Mouse (Mus musculus): Measurements from ENCODE around the gene Ptpn1. TPM values are rescaled to one million over a fixed set of nuclear protein-coding genes. Genes with fewer than 3 reads are reported as not detected.

Gene Ptpn1
- 96.9 and 118 TPM in 2 replicates for polyA plus RNA-seq (2016; fragmentation: Nextera tagmentation; extraction: Ambion mirVana)

DNA sequence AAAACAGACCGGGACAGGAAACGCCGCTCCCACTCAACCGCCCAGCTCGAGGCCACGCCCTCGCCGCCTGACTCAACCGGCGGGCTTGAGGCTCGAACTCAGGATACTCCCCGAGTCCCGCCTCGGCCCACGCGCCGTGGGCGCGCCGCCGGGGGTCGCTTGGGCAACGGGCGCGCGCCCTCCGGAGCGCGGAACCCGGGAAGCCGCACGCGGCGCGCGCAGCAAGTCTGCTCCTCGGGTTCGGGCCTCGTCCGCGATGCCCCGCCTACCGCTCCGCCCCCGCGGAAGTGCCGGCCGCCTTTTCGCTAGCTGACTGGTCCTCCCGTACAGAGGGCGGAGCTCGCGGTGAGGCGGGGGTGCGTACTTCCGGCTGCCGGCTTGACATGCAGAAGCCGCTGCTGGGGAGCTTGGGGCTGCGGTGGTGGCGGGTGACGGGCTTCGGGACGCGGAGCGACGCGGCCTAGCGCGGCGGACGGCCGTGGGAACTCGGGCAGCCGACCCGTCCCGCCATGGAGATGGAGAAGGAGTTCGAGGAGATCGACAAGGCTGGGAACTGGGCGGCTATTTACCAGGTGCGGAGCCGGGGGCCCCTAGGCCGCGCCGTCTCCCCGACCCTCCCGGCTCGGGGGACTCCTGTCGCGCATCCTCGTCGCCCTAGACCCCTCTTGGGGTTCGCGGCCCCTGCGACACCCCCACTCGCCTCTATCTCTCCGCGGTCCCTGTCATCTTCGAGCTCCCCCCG, at the start of gene Ptpn1:
Gene Ptpn1, plus strand, starts transcription at position 73 of the 742 bp plus-strand sequence.
- WGBS: under 1% methylated on average over 98 of the region's 99 CpGs

DNA sequence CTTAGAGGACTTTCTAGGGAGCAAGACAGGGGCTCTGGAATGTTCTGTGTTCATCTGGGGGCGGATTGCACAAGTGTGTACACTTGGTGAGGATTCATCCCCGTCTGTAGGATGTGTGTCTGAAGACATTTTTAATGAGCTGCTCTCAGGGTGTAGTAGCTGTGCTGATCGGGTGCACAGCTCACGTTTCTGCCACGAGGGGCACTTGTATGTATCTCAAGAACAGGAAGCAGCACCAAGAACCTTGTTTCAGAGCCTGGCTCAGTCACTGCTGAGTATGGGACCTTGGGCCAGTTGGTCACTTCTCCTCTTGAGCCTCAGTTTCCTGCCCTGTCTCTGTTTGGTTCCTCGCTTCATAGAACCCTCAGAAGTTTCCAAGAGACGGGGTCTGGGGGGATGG, 45.4 kb upstream of the Ptpn1 start:
- H3K9me3 ChIP-seq (replicated peaks): no peaks in the 10 kb centered on the region
- no peak overlapping the region for H3K27ac ChIP-seq
- H3K4me3 ChIP-seq: no peak overlapping the region
- 76% methylated on average over 7 of the region's 7 CpGs for WGBS
- no peak for ATAC-seq (ENCODE audit: low FRiP score)
- no peaks in the 10 kb centered on the region for H3K36me3 ChIP-seq
- peaks cover 20% of the 10 kb centered on the region for H3K27me3 ChIP-seq
- H3K9ac ChIP-seq: no peak overlapping the region
- no peak overlapping the region for H3K4me2 ChIP-seq (replicated peaks)
- peaks cover 10% of the 10 kb centered on the region for H3K4me1 ChIP-seq

More for the DNA sequence above, at the start of gene Ptpn1:
- no peaks in the 10 kb centered on the region for H3K27me3 ChIP-seq
- H3K4me2 ChIP-seq (replicated peaks): peak within 1 kb of the TSS; percentile 81
- H3K9me3 ChIP-seq (replicated peaks): no peaks in the 10 kb centered on the region
- no peaks in the 10 kb centered on the region for H3K36me3 ChIP-seq
- ATAC-seq (ENCODE audit: low FRiP score): peak; percentile 96
- H3K27ac ChIP-seq: peak within 1 kb of the TSS; percentile 71
- H3K4me1 ChIP-seq: peaks cover 40% of the 10 kb centered on the region
- peak within 1 kb of the TSS; percentile 94 for H3K4me3 ChIP-seq
- H3K9ac ChIP-seq: peak within 1 kb of the TSS; percentile 97

DNA sequence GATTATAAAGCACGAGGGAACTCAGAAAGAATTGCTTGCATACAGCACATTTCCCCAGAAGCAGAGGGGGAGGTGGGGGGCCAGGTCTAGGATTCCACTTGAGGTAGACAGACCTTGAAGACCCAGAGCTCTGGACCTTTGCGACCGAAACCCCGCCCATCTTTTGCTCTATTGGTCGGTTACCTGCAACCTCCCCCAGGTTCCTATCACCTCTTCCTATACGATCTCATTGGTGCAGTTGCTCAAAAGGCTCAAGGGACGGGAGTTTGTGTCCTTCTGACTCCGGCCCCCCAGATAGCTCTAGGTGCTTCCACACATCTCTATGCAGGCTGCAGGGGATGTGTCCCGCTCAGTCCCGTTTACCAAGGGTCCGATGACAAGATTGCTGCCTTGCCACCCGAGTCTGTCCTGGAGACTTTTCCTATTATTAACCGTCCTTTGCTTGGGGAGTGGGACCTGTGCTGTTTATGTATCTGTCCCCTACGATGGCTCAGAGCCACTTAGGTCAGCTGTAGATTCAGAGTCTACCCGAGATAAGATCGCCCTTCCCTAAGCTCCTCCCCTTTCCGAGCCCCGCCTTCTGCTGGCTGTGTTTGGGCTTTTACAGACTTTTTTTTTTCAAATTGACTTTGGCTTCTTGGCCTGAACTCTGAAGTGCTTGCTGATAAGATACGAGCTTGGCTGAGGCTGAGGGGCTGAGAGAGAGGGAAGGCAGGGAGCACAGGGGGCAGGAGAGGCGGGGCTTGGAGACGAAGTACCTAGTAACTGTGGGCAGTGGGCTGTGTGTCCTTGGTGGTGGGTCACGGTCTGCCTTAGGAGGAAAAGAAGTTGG, 44.1 kb upstream of the Ptpn1 start:
- Histone ChIP-seq H3K4me1 (peaks cover 14% of the 10 kb centered on the region), H3K27ac (no peak overlapping the region), H3K4me3 (peak overlapping the region; percentile 20), H3K9ac (0 out of 2 replicates have a peak overlapping the region, but pooled peaks have one; percentile 8), H3K36me3 (no peaks in the 10 kb centered on the region), H3K27me3 (peaks cover 20% of the 10 kb centered on the region), H3K4me2 (replicated peaks) (peak overlapping the region; percentile 50), H3K9me3 (replicated peaks) (no peaks in the 10 kb centered on the region)
- no peak for ATAC-seq (ENCODE audit: low FRiP score)
- 12% methylated on average over 22 of the region's 22 CpGs for whole genome bisulfite sequencing

DNA sequence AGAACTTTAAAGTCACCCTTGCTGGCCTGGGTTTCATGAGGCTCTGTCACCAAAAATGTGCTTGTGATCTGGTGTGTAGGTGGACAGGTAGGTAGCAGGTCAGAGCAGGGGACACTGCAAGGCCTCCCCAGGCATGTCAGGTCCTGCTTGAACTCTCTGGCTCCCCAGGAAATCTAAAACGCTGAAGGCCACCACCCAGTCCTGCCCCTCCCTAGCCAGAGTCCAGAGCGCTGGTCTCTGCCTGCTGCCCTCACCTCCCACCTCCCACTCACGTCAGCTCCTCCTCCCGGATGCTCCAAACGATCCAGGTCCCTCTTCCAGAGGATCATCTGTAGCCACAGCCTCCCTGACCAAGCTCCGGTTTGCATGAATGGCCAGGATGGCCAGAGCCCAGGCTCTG, 43.0 kb upstream of the Ptpn1 start:
- no peaks in the 10 kb centered on the region for H3K9me3 ChIP-seq (replicated peaks)
- no peak overlapping the region for H3K4me2 ChIP-seq (replicated peaks)
- no peak overlapping the region for H3K9ac ChIP-seq
- no peak for ATAC-seq (ENCODE audit: low FRiP score)
- H3K27me3 ChIP-seq: peaks cover 30% of the 10 kb centered on the region
- peaks cover 14% of the 10 kb centered on the region for H3K4me1 ChIP-seq
- H3K36me3 ChIP-seq: no peaks in the 10 kb centered on the region
- H3K27ac ChIP-seq: no peak overlapping the region
- H3K4me3 ChIP-seq: no peak overlapping the region
- WGBS: 60% methylated on average over 6 of the region's 6 CpGs

DNA sequence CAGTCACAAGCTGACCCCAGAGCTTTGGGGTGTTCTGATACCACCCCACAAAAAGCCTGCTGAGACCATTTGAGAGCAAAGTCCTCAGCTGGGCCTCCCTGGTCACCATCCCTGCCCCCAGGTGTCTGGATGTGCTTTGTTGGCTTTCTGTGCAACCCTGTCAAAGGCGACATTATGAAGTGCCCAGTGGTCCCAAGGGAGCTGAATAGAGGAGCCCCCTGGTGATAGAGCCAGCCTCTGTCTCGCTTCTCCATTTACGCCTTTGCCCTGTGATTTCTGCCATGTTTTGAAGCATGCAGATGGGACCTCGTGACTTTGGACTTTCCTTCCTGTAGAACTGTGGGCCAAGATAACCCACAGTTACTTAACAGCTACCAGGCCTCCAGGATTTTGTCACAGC, 42.0 kb upstream of the Ptpn1 start:
- no peaks in the 10 kb centered on the region for H3K9me3 ChIP-seq (replicated peaks)
- H3K27me3 ChIP-seq: peaks cover 37% of the 10 kb centered on the region
- peaks cover 14% of the 10 kb centered on the region for H3K4me1 ChIP-seq
- no peak overlapping the region for H3K4me2 ChIP-seq (replicated peaks)
- no peaks in the 10 kb centered on the region for H3K36me3 ChIP-seq
- no peak overlapping the region for H3K4me3 ChIP-seq
- ATAC-seq (ENCODE audit: low FRiP score): no peak
- 61% methylated on average over 4 of the region's 4 CpGs for WGBS
- no peak overlapping the region for H3K9ac ChIP-seq
- no peak overlapping the region for H3K27ac ChIP-seq

DNA sequence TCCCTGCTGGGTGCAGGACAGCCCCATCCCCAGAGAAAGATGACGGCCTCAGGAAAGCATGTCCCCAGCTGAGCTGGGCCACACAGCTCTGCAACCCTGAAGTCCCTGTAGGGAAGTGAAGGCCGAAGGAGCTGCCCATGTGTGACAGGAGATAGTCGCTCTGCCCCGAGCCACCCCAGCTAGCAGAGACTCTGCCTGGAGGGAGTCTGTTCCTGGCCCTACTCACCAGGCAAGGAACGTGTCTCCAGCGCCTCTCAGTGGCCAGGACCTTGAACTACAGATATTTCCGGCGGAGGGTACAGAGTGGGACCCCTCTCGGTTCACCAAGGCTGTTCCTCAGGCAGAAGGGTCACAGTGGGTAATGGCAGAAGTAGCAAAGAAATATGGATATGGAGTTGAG, 39.9 kb upstream of the Ptpn1 start:
- no peak overlapping the region for H3K9ac ChIP-seq
- no peaks in the 10 kb centered on the region for H3K36me3 ChIP-seq
- H3K4me2 ChIP-seq (replicated peaks): no peak overlapping the region
- WGBS: 7% methylated on average over 9 of the region's 9 CpGs
- no peaks in the 10 kb centered on the region for H3K9me3 ChIP-seq (replicated peaks)
- H3K27ac ChIP-seq: no peak overlapping the region
- H3K4me3 ChIP-seq: no peak overlapping the region
- ATAC-seq (ENCODE audit: low FRiP score): 0 out of 2 replicates have a peak, but pooled peaks have one; percentile 9
- H3K4me1 ChIP-seq: peaks cover 15% of the 10 kb centered on the region
- peaks cover 46% of the 10 kb centered on the region for H3K27me3 ChIP-seq

DNA sequence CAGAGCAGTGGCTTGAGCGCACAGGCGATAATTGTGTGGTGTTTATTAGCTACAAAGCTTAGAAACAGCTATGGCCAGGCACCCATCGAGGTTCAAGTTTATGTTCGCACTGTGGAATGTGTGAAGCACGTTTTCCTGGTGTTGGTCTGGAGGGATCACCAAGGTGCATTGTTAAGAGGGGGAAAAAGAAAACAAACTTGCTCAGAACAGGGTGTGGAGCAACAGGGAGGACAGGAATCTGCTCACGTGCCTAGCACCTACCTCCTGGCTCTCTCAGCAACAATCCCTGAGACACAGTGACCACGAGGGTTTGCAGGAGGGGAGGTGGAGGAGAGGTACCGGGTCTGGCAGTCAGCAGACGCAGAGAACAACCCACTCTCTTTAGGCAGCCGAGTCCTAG, 38.2 kb upstream of the Ptpn1 start:
- Histone ChIP-seq H3K9me3 (replicated peaks) (no peaks in the 10 kb centered on the region), H3K27me3 (peaks cover 38% of the 10 kb centered on the region)

DNA sequence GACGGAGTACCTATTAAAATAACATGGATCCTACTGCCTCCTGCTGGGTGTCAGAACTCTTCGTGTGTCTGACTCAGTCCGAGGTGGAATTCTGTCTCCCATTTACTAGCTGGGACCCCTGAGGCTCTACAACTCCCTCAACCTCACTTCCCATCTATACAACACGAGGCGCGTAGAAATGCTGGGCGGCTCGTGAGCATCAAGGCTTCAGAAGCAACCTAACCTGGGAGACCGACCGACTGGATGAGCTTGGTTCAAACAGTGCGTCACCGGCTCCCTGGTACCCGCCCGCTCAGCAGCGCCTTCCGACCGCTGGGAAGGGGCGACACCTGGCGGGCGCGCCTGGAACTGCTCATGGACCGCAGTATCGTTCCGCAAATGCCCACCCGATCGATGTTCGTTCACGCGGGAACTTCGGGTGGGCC, 36.9 kb upstream of the Ptpn1 start:
- peak overlapping the region; percentile 41 for H3K4me2 ChIP-seq (replicated peaks)
- ATAC-seq (ENCODE audit: low FRiP score): peak; percentile 51

More for the DNA sequence above, 38.2 kb upstream of the Ptpn1 start:
- Histone ChIP-seq H3K4me1 (0 out of 2 replicates have a peak, but pooled peaks cover 5% of the 10 kb centered on the region), H3K9ac (no peak overlapping the region), H3K4me3 (no peak overlapping the region), H3K36me3 (no peaks in the 10 kb centered on the region), H3K4me2 (replicated peaks) (no peak overlapping the region), H3K27ac (no peak overlapping the region)
- ATAC-seq (ENCODE audit: low FRiP score): no peak
- WGBS: 71% methylated on average over 10 of the region's 10 CpGs

DNA sequence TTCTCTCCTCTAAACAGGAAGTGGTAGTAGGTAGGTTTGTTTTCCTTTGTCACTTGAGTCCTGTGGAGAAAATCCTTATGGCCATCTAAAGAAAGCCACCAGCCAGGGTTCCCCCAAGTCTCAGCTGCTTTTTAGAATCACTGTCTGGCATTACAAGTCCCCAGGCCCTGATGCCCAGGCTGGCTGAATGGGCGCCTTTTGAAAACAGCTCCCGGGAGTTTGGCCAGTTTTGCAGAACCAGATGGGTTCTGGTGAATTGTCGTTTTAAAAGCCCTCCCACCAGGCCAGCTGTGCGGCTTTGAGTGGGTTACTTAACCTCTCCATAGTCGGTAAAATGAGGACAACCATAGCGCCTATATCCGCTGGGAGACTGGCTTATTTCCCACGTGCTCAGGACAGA, 34.0 kb upstream of the Ptpn1 start:
- Histone ChIP-seq H3K4me1 (peaks cover 10% of the 10 kb centered on the region), H3K27ac (no peak overlapping the region), H3K9me3 (replicated peaks) (no peaks in the 10 kb centered on the region), H3K36me3 (no peaks in the 10 kb centered on the region), H3K9ac (no peak overlapping the region), H3K4me2 (replicated peaks) (no peak overlapping the region), H3K27me3 (peaks cover 31% of the 10 kb centered on the region), H3K4me3 (no peak overlapping the region)
- ATAC-seq (ENCODE audit: low FRiP score): no peak
- 78% methylated on average over 8 of the region's 8 CpGs for WGBS

More for the DNA sequence above, 36.9 kb upstream of the Ptpn1 start:
- Histone ChIP-seq H3K4me1 (peaks cover 9% of the 10 kb centered on the region), H3K36me3 (no peaks in the 10 kb centered on the region), H3K27me3 (peaks cover 33% of the 10 kb centered on the region), H3K9ac (no peak overlapping the region), H3K4me3 (no peak overlapping the region), H3K9me3 (replicated peaks) (no peaks in the 10 kb centered on the region), H3K27ac (no peak overlapping the region)
- WGBS: under 1% methylated on average over 30 of the region's 30 CpGs

DNA sequence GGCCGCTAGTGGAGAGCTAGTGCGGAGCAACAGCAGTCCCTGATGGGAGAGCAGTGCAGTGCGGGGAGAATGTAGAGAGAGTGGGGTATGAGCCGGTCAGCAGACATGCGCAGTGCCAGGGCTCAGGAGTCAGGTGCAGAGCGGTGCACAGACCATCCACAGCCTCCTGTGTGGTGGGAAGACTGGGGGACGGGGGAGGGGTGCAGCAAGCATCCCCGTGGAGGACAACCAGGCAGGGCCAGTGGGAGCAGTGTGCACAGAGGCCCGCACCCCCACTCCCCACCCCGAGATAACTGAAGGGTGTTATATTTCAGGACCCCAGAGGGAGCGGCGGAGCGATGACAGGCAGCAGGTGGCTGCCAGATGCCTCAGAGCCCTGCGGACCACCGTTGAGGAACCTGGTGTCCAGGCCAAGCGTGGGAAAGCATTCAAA, 31.9 kb upstream of the Ptpn1 start:
- peaks cover 20% of the 10 kb centered on the region for H3K27me3 ChIP-seq
- no peak for ATAC-seq (ENCODE audit: low FRiP score)
- H3K9ac ChIP-seq: peak overlapping the region; percentile 23; the same call in 1 of the 2 replicates
- 30% methylated on average over 16 of the region's 16 CpGs for WGBS
- H3K4me2 ChIP-seq (replicated peaks): 0 out of 2 replicates have a peak overlapping the region, but pooled peaks have one; percentile 3
- H3K27ac ChIP-seq: no peak overlapping the region
- no peaks in the 10 kb centered on the region for H3K9me3 ChIP-seq (replicated peaks)
- peaks cover 8% of the 10 kb centered on the region for H3K4me1 ChIP-seq
- no peak overlapping the region for H3K4me3 ChIP-seq
- no peaks in the 10 kb centered on the region for H3K36me3 ChIP-seq

DNA sequence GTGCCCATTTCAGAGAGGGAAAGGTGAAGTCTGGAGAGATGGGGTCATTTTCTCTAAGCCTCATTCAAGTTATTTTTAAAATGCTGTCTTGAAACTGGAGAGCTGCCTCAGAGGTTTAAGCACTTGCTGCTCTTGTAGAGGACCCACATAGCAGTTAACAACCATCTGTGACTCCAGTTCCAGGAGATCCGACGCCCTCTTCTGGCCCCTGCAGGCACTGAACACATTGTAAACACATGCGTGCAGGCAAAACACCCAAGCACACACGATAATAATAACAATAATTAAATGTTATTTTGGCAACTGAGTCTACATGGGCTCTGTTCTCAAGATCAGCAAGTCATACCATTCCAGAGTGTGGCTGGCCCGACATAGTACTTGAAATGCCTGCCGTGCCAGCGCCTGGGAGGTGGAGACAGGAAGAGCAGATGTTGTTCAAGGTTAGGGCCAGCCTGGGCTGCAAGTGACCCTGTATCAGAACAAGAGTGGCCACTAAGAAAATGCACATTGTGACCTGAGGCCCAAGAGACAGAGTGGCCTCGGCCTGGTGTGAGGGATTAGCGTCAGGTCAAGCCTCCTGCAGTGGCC, 29.6 kb upstream of the Ptpn1 start:
- no peak for ATAC-seq (ENCODE audit: low FRiP score)
- Histone ChIP-seq H3K4me1 (peaks cover 8% of the 10 kb centered on the region), H3K4me3 (no peak overlapping the region), H3K27me3 (peaks cover 6% of the 10 kb centered on the region), H3K9me3 (replicated peaks) (no peaks in the 10 kb centered on the region), H3K9ac (no peak overlapping the region), H3K27ac (no peak overlapping the region), H3K4me2 (replicated peaks) (no peak overlapping the region), H3K36me3 (no peaks in the 10 kb centered on the region)
- 71% methylated on average over 9 of the region's 9 CpGs for WGBS

Measured in hindbrain, embryonic 12.5 days (tissue).